Mouse (Mus musculus) layer of hippocampus, adult 18-20 months (tissue): ENCODE data around the gene Lpcat1. TPM values are rescaled to one million over a fixed set of nuclear protein-coding genes. Genes with fewer than 3 reads are reported as not detected.
A peak's percentile ranks its signal among the peaks of the same experiment; 100 is the strongest.

ENCODE experiments used
- DNase-seq, 2 experiments: peaks; one replicate each; pipeline ENCODE4 v3.0.0; 2022; ENCODE audit warnings: low spot score in 2 of 2
- total RNA-seq, 2 experiments: library from RNA; stranded (reverse); gene quantifications; 2 replicates each; pipeline ENCODE4 v1.2.3; 2021

Gene Lpcat1
- total RNA-seq, 2 experiments from 2014 or later = 35.0 to 37.7 TPM

DNA sequence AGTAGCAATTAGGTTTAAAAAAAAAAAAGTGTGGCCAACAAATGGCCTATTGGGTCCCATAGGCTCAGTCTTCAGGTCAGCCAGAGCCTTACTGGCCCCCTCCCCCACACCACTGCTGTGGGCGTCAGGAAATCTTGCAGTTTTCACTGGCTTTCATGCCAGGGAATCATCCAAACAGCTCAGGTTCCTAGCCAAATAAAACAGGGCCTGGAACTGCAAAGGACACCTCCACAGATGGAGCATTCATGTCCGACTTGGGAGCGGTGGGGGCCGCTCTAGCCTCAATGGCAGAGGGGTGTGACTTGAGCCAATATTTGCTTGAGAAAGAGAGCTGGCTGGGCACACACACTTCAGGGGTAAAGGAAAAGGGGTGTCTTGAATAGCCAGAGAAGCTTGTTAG is 20.5 kb upstream of the Lpcat1 start:
- DNase-seq = no peak

- peak; percentile 21 to 62 for DNase-seq
Observed at GRCm38 (mm10) chr13:73446943-73447342, 20.1 kb upstream of the Lpcat1 start.

DNA sequence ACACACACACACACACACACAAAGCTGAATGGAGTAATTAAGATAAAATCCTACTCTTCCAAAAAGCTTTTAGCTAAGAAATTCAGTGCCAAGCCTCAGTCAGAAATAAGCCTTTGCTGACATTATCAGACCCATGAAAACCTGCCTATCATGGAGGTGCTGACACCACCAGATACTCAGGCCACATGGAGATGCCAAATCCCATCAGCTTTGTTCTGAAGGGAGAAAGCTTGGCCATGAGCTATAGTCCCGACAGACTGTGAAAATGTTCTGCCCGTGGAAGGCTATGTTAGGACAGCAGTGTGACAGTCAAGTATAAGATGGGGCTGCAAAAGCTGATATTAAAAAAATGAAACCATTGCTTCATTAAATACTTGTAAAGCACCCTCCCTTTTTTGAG is 19.5 kb upstream of the Lpcat1 start:
- DNase-seq = no peak

DNA sequence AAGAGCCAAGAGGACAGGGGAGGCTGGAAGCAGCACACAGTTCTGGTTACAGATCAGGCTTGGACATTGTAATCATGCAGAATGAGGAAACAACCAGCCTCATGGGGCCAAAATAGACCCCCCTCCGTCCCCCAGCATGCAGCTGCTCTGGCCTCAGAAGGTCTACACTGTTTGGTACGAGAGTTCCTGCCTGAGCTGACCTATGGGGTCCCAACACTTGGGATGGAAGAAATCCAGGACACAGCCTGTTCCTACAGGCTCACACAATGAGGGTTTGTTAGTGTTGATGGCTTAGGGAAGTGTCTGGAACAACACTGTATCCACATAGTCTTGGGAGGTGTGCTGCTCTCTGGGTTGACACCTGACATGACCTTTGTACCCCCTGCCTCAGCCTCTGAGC is 18.8 kb upstream of the Lpcat1 start:
- no peak for DNase-seq

DNA sequence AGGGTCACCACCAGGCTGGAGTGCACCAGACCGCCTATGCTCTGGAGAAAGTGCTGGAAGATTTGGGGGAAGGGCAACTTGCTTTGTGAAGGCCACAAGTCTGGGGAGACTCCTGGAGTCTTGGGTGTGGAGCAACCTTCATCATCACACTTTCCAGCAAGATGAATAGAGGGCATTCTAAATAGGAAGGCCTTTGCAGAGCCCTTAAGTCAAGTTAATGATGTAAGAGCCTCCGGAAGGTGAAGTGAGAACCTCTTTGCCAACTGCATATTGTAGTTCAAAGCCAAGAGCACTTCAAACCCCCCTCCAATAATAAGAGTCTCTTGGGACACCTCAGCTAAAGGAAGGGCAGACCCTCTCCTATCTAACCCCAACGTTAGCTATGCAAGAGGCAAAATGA is 18.3 kb upstream of the Lpcat1 start:
- DNase-seq = no peak

DNA sequence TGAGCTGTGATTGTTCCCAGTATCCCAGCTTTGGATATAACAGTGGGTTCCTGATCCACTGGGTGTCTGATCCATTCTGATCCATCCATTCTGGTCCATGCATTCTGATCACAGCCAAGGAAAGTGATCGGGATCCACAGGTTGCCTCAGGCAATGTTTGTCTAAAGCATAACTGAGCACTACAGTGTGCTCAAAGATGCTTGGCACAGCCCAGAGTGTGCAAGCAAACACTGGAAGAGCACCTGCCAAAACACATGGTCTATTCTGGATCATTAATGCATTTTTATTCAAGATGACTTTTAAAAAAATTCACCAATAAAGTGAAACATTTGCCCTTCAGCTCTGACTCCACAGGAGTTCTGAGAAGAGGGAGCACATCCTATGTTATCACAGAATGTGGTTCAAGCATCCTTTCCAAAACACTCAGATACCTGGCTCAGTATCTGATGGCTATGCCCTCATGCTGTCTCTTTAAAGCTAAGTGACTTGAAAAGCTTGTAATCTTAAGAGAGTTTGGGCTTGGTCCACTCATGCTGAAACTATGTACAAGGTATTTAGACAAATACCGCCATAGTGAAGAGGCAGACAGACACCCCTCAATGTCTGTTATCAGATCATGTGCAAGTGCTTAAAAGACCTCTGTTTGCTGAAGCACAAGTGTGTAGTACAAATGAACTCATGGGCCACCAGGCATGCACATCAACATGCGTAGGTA is 13.3 kb upstream of the Lpcat1 start:
- DNase-seq = no peak

- DNase-seq = no peak
Observed at GRCm38 (mm10) chr13:73455328-73455727, 11.7 kb upstream of the Lpcat1 start.

- no peak for DNase-seq
Observed at GRCm38 (mm10) chr13:73457301-73457700, 9.7 kb upstream of the Lpcat1 start.

GRCm38 (mm10) chr13:73457741-73458140 is 9.3 kb upstream of the Lpcat1 start:
- no peak for DNase-seq

- DNase-seq = no peak
Observed at GRCm38 (mm10) chr13:73458719-73459118, 8.3 kb upstream of the Lpcat1 start.

DNA sequence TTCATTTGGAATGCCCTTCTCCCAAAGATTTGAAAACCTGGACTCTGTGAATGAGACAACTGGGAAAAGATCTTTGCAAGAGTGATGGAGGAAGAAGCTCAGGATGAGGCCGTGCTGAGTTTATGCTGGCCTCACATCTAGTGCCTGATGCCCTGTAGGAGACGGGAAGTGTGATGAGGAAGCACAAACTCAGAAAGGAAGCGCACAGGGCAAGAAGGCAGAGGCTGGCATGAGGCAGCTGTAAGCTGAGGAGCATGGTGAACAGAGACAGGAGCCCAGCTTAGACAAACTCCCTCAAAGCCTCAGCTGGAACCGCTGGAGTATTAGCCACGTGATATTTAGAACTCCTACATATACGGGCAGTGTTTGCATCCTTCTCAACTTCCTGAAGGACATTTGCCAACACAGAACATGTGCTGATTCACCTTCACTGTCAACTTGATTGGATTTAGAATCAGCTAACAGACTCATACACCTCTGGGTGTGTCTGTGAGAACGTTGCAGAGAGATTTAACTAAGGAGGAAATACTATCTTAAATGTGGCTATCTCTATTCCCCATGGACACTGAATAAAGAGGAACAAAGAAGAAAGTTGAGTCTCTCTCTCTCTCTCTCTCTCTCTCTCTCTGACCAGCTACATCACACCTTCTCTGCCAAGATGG is 7.7 kb upstream of the Lpcat1 start:
- DNase-seq = no peak

- DNase-seq = no peak
Observed at GRCm38 (mm10) chr13:73461551-73461950, 5.4 kb upstream of the Lpcat1 start.

- DNase-seq = no peak
Observed at GRCm38 (mm10) chr13:73465156-73465555, 1.8 kb upstream of the Lpcat1 start.

GRCm38 (mm10) chr13:73466411-73466810 is 586 bp upstream of the Lpcat1 start:
- no peak for DNase-seq

GRCm38 (mm10) chr13:73467421-73468237 is 632 bp downstream of the Lpcat1 start:
- DNase-seq = peak; percentile 28 to 34

DNA sequence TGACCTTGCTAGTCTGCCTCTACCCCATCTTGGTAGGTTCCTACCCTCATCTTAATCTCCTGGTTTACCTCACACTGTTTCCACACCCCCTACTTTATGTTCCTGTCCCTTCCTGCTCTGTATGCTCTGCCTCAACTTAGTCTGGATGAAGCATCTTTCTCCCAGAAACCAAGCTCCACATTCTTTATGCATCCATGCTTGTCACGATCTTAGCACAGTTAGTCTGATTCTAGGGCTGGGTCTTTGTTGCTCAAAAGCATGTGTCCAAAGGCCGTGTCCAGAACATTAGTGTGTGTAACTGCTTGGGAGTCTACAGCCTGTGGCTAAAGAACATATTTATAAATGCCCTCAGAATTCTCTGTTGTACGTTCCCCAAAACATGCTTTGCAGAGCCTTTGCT is 1.8 kb downstream of the Lpcat1 start:
- no peak for DNase-seq

DNA sequence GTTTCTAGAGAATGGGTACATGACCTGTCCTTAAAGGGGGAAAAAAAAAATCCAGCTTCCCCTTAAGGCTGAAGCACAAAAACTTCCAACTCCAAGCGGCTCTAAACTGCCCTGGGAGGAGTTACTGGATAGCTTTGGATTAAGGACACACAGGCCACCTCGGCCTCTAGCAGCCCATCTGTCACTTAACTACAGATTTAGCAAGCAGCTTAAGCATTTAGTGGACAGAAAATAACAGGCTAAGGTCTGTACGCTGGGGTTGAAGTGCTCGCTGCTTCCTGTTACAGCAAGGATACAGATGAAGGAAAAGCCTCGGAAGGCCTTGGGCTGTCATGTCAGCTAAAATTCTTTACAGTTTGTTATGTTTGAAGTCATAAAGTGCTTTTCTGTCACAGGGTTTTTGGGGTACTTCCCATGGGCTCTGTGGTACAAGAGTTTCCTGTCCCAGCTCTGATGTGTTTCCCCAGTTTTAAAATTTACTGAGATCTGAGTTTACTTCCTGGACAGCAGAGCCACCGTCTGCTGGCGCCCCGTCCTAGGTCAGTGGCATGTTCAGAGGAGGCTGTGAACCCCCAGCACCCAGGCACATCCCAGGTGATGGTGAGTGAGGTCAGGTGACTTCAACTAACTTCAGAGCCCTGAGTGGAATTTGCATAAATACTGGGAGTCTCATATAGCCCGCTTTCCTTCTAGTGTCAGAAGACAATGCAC is 2.4 kb downstream of the Lpcat1 start:
- no peak for DNase-seq

DNA sequence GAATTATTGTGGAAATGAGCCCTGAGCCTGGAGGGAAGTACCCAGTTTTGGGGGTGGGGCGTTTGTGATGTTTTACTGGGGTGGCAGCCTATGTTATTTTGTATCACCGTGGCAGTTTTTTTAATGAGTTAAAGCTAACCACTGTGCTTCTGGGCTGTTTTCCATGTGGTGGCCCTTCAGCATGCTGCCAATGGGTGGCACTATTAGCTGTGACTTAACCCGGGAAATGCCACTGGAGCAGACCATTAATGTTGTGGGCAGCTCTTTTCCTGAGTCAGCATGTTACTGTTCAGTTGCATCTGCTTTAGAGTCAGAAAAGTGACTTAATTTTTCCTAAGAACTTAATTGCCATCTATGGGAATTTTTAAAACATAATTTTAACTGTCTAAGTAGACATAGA is 5.5 kb downstream of the Lpcat1 start:
- DNase-seq = no peak

DNA sequence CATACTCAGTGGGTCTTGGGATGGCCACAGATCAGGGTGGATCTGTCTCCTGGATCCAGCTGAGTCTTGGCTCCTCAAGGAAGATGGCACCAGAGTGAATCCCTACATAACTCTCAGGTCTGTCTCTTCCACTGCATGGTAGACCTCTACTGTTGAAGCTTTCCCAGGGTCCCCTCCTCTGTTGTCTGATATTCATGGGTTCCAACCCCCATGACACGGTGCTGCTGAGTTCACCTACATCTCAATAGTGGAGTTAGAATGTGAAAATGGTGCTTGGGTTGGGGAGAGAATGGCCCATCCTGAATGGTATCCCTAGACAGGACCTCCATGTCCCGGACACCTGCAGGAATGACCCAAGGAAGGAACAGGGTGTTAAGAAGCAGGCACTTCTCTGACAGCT is 6.7 kb downstream of the Lpcat1 start:
- DNase-seq = no peak

DNA sequence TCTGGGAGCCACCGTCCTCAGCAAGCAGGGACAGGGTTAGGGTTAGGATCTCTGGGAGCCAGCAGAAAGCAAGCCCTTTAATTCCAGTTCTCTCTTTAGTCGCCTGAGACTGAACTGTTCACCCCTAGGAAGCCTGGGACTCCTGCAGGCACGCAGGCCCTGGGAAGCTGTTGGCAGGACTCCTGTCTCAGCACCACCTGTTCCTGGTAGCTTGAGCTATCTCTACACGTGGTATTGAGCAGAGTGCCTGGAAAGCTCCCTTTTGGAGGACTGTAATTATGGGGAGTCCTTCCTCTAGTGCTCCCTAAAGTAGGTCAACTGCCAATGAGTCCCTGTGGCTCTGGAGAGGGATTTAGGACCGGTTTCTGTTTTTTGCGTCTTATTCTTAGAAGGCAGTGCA is 7.2 kb downstream of the Lpcat1 start:
- no peak for DNase-seq
